Mouse (Mus musculus) skeletal muscle tissue, adult 2 months (tissue): ENCODE measurements around the gene Sestd1.

Experiments
- DNase-seq: peaks from one replicate; pipeline ENCODE4 v3.0.0-alpha.2; 2012; ENCODE audit warnings: low read depth, low spot score

Sestd1 gene

DNA sequence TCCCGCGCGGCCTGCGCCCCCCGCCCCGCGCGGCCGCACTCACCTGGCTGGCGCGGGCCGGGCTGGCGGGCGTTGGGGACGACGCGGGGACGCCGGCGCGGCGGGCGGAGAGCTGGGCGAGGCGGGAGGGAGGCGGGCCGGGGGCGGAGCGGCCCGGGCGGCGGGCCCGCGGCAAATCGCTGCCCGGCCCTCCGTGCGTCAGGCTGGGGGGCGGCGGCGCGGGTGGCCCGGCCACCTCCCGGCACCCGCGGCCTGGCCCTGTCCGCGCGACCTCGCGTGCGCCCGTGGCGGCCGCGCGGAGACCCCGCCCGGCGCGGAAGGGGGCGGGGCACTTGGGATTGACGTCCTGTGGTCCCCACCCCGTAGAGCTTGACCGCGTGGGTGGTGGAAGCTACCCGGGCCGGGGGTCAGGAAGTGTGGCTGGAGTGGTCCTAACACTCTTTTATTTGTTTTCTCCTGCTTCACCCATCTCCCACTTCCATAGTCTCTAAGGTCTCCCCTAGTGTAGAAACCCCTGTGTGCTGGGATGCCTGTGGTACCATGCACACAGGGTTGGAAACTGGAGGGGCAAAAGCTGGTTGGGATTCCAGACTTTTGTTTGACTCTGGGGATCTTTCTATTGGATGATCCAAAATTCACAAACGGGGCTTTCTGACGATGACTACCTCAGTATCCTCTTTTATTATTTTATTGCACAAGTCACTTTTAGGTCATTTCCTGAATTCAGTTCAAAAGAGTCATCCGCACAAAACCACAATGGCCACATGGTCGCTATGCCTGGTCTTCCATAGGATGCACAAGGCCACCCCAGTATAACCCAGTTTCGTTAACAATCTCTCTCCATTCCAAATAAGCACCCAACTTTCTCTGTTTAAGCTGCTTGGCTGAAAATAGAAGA lies at the start of gene Sestd1:
TSS of gene Sestd1 (minus strand) at position 81 of the 898 bp plus-strand sequence.
- peak; percentile 50 for DNase-seq

DNA sequence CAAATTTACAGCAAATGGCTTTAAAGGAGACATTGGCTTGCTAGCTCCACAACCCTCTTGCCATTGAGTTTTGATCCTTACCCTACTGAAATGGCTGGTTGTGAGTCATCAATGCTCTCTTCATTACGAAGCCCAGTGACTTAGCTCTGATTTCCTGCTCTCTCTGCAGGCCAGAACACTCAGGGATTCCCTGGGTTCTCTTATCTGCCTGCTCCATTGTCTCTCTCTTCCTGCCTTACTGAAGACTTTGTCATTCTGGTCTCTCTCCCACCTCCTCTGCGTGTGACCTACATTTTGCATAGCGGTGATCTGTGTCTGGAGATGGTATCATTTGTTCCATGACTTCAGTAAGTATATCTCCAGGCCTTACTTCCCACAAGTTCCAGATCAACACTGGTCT lies 46.9 kb upstream of the Sestd1 start:
- no peak for DNase-seq

- DNase-seq, result no peak
Measured at GRCm38 (mm10) chr2:77323739-77324138, 43.3 kb upstream of the Sestd1 start.

DNA sequence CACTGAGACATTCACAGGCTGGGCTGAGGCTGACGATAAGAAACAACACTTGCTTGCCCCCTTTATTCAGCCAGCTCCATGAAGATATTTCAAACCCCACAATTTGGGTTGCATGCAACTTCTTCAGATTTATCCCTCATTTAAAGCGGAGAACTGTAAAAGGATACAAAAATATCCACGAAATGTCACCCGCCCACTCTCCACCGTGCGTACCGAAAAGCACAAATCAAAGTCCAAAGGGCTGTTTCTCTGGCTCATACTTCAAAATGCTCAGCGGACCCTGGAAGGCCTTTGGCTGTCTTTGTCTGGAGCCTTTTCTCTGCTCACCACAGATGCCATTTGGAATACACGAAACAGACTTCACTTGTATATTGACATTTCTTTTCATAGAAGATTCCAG lies 42.8 kb upstream of the Sestd1 start:
- no peak for DNase-seq

DNA sequence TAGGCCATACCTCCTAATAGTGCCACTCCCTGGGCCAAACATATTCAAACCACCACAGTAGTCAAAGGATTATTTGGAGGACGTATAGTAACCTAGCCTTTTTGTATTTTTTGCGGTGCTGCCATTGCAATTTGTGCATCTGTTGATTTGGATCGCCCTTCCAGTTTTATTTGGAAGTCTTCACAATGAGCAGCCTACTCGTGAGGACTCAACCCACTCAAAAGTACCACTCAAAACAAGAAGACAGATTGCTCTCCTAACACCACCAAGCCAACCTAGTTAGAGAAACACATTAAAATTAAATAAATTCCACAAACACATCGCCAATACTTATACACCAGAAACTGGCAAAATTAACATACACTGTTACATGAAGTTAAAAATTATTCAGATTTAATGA lies 38.8 kb upstream of the Sestd1 start:
- no peak for DNase-seq

GRCm38 (mm10) chr2:77316961-77317360 lies 36.6 kb upstream of the Sestd1 start:
- DNase-seq, result peak; percentile 93

- DNase-seq, result peak; percentile 92
Measured at GRCm38 (mm10) chr2:77313846-77314245, 33.5 kb upstream of the Sestd1 start.

GRCm38 (mm10) chr2:77312616-77313015 lies 32.2 kb upstream of the Sestd1 start:
- peak; percentile 88 for DNase-seq

- peak; percentile 64 for DNase-seq
Measured at GRCm38 (mm10) chr2:77309313-77309712, 28.9 kb upstream of the Sestd1 start.

GRCm38 (mm10) chr2:77304494-77304893 lies 24.1 kb upstream of the Sestd1 start:
- DNase-seq, result no peak

DNA sequence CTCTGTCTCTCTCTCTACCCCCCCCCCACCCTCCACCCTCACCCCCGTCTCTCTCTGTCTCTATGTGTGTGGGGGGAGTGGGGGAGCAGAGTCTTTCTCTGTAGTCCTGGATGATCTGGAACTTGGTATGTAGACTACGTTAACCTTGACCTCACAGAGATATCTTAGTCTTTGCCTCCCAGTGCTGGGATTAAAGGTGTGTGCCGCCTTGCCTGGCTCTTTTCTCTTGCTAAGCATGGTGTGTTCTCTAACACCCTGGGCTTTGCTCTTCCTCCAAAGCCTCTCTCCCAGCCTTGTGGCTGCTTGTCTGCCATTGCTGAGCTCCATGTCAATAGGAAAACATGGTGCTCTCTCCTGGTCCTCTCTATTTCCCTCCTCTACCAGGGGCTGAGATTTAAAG lies 23.3 kb upstream of the Sestd1 start:
- no peak for DNase-seq

DNA sequence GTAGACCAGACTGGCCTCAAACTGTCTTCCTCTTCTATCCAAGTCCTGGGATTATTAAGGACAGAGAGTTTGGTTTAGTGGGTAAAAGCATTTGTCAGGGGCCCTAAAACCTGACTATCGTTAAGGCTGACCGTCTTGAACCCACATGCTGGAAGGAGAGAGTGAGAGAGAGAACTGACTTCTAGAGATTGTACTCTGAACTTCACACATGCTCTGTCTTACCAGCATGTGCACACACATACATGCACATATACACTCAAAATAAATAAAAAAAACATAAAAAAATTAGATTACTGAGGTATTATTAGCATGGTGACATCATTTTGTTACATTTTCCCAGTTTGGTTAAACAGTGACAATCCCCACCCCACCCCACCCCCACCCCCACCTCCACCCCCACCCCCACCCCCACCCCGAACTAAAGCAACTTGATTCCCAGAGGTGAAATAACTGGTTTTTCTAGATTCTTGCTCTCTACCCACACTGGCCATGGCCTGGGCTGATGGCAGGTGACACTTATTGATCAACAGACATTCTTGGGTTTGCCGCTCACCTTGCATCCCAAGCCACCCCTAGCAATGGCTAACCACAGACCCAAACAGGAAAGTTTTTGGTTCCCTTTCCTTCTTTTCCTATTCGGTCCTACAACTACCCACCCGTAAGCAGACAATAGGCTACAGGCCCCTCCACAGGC lies 22.4 kb upstream of the Sestd1 start:
- no peak for DNase-seq

DNA sequence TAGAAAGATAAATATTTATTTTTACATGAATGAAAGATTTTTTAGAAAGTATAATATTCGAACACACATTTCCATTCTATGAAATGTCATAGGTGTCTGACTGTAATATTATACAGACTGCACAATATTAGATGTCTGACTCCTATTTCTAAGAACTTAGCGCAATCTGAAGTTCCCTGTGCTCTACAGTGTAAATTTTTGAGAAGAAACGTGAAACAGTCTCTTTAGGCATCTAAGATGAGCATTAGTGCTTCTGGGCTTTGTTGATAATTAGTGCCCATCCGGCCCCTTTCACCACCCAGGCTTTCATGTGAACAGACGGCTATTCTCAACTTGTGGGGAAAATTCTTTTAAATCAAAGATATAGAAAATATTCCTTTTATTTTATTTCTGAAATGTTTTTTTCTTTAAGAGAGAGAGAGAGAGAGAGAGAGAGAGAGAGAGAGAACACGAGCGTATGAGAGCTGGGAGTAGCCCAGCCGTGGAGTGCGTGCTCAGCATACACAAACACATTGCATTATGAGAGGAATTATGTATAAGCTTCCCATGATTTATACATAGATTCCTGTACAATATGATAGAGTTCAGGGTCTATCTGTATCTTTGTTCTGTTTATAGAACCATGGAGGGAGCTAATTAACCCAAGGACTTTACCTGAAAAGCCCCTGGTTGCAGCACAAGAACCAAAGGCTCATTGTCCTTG lies 21.4 kb upstream of the Sestd1 start:
- no peak for DNase-seq

DNA sequence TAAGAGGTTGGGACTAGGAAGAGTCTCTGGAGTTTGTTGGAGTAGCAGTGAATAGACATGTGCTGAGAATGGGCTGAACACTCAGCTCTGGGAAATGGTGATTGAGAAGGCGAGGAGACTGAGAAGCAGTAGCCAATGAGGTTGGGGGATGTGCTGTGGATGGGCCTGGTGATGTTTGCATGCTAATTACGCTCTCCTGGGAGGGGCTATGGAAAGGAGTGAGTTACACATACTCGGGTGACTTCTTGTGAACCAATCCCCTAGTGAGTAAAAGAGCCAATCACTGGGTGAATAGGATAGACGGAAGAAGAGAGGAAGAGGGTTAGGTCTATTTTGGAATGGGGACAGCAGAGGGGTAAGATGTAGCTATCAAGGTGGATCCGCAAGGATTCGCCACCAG lies 9.3 kb upstream of the Sestd1 start:
- DNase-seq, result no peak

- peak; percentile 50 for DNase-seq
Measured at GRCm38 (mm10) chr2:77286755-77287154, 6.4 kb upstream of the Sestd1 start.

DNA sequence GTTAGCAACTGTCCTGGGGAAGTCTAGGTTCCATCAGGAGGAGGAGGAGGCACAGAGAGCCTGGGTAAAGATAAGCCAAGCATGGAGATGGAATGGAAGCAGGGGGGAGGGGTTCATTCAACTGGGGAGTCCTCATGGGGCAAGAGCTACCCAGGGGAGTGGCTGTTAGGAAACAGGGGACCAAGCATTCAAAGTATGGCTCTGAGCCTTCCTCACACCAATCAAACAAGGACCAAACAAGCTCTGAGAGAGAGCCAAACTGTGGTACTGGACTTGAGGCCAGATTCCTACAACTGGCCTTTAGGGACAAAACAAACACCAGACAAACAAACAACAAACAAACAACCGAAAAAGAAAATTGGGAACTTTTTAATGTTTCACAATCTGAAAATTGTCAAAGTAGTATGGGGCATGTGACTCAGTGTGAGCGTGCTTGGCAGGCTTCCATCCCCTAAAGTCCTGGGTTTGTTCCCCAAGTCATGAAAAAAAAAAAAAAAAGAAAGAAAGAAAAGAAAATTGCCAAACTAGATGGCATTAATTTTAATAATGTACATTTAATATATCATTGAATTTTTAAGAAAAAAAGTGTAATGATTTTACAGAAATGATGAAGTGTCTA lies 4.0 kb upstream of the Sestd1 start:
- DNase-seq, result no peak

- no peak for DNase-seq
Measured at GRCm38 (mm10) chr2:77279861-77280511, 406 bp downstream of the Sestd1 start.

DNA sequence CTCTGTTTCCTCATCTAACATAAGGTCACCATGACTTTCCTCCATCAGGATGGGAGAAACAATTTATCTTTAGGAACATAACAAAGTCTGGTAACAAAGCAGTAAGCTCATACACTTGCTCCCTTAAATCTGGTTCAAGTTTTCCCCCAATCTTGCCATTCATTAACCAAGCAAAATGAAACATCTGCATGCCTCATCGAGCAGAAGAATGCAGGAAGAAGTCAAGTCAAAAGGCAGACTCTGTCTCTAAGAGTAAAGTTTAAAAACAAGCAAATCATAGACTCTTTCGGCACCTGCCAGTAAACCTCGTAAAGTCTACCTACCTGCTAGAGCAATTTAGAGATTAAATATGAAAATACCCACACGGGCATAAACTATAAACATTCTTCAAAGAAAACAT lies 3.1 kb downstream of the Sestd1 start:
- DNase-seq, result no peak

- DNase-seq, result no peak
Measured at GRCm38 (mm10) chr2:77275851-77276250, 4.5 kb downstream of the Sestd1 start.

GRCm38 (mm10) chr2:77274976-77275641 lies 5.3 kb downstream of the Sestd1 start:
- DNase-seq, result no peak

DNA sequence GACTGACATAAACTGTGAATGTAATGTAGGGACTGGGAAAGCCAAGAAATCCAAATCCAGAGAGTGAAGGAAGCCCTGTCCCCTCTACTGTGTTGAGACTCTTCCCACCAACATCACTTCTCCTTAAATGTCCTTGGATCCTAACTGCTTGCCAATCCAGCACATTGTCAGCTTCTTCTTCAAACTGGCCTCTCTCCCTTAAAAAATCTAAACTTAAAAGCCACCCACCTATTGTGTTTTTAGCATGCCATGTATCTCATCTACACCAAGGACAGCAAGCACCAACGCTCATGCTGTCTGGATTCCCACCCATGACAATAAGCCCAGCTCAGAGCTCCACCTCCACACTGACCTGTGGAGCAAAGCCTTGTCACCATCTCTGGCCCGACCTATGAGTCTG lies 7.4 kb downstream of the Sestd1 start:
- no peak for DNase-seq
